Mouse (Mus musculus) ES-Bruce4 (cell line): ENCODE measurements at regions not wholly inside any gene's neighbourhood (a gene's known extent, or its start where the extent isn't known, plus 50 kb on each side); places are given as distances from the start of the nearest gene placed in this dataset.

ENCODE experiments used
- CTCF ChIP-seq: IDR thresholded peaks from one replicate; pipeline ENCODE4 v1.8.1; 2011; ENCODE audit warnings: low read depth, low read length
- EP300 ChIP-seq: IDR thresholded peaks from 2 replicates; pipeline ENCODE4 v1.6.1; 2011; ENCODE audit warnings: low read depth, low read length; ENCODE audit not compliant: insufficient read depth
- POLR2A ChIP-seq: IDR thresholded peaks from one replicate; pipeline ENCODE4 v1.8.1; 2011; ENCODE audit warnings: low read length; ENCODE audit not compliant: insufficient read depth

DNA sequence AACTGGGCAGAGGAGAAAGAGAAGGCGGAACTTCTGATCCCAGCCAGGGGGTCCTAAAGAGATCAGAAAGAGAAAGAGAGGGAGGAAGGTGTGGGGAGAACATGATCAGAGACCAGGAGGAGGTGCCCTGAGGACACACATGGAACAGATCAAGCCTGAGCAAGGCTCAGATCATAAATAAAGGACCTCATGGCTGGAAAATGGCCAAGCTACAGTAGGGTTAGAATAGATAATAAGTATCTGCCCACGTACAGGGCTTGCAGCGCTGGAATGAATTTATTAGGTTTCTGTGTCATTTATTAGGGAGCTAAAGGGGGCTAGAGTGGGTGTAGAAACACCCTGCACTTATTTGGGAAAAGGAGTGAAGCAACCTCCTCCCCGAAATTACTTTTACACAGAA lies 385.4 kb downstream of the Trim52 start:
- TF ChIP-seq CTCF (no peak), EP300 (no peak), POLR2A (no peak)
